Mouse (Mus musculus) limb, embryonic 12.5 days (tissue): ENCODE results near the gene Nde1. TPM values are rescaled to one million over a fixed set of nuclear protein-coding genes. Genes with fewer than 3 reads are reported as not detected.

Source experiments
- ATAC-seq: fragments of 200-750 bp; cut with Nextera tagmentation; 2 replicates; pipeline ENCODE4 v1.8.0; 2017; ENCODE audit warnings: low read depth, moderate TSS enrichment; ENCODE audit not compliant: insufficient number of reproducible peaks, insufficient read depth, low FRiP score, low TSS enrichment
- H3K27ac ChIP-seq: fragments of 300-500 bp; sonication (generic); 2 replicates; pipeline ENCODE4 v1.5.1; 2016; ENCODE audit warnings: mild to moderate bottlenecking, moderate library complexity
- H3K27me3 ChIP-seq: fragments of 300-500 bp; sonication (generic); 2 replicates; pipeline ENCODE4 v1.6.1; 2016; ENCODE audit warnings: mild to moderate bottlenecking, moderate library complexity
- H3K36me3 ChIP-seq: fragments of 300-500 bp; sonication (generic); 2 replicates; pipeline ENCODE4 v1.6.1; 2016; ENCODE audit warnings: mild to moderate bottlenecking, moderate library complexity
- H3K4me1 ChIP-seq: fragments of 300-500 bp; sonication (generic); replicated peaks from 2 replicates; pipeline ENCODE4 v1.6.1; 2016
- H3K4me2 ChIP-seq: fragments of 300-500 bp; sonication (generic); 2 replicates; pipeline ENCODE4 v1.6.1; 2016; ENCODE audit warnings: mild to moderate bottlenecking, moderate library complexity
- H3K4me3 ChIP-seq: fragments of 300-500 bp; sonication (generic); replicated peaks from 2 replicates; pipeline ENCODE4 v1.5.1; 2016; ENCODE audit warnings: mild to moderate bottlenecking
- H3K9ac ChIP-seq: fragments of 300-500 bp; sonication (generic); replicated peaks from 2 replicates; pipeline ENCODE4 v1.6.1; 2016; ENCODE audit warnings: mild to moderate bottlenecking, moderate library complexity
- H3K9me3 ChIP-seq: fragments of 300-500 bp; sonication (generic); 2 replicates; pipeline ENCODE4 v1.6.1; 2016; ENCODE audit warnings: mild to moderate bottlenecking, moderate library complexity
- WGBS: fragments of 180-500 bp; shearing (Covaris S2); methylation state at CpG from one replicate; pipeline ENCODE4 v1.1.7; 2016; 5-methylcytosine and 5-hydroxymethylcytosine counted together
- polyA plus RNA-seq: library from polyadenylated mRNA; unstranded; fragments of >200 nt; fragmentation: Nextera tagmentation; extraction: Ambion mirVana; gene quantifications from 2 replicates; pipeline ENCODE4 v1.2.1, GENCODE M21; 2016

Gene Nde1
- polyA plus RNA-seq, 1 experiment from 2014 or later, result 147 TPM

DNA sequence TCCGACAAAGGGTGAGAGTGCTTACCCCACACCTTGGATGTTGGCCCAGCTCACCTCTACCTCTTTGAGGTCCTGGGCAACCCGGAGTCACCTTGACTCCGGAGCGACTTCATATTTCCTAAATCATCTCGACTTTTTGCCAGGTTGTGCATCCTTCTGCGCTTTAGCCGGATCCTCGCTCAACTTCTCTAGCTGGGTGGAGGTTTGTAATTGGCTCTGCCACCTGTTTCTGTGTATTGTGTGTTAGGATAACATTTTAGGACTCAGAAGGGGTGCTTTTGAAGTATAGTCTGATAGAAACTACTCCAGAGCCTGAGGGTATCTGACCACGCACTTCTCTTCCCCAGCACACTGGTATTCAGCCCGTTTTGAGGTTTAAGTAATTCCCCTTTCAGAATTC is 656 bp downstream of the Nde1 start:
- Histone ChIP-seq H3K36me3 (peaks cover 13% of the 10 kb centered on the region), H3K9me3 (no peaks in the 10 kb centered on the region), H3K4me3 (peak overlapping the region; percentile 81), H3K27ac (peak overlapping the region; percentile 96), H3K4me1 (peaks cover 23% of the 10 kb centered on the region), H3K4me2 (peak overlapping the region; percentile 71), H3K27me3 (no peaks in the 10 kb centered on the region), H3K9ac (peak overlapping the region; percentile 88)
- no peak for ATAC-seq
- WGBS, result 2% methylated on average over 10 of the region's 10 CpGs

DNA sequence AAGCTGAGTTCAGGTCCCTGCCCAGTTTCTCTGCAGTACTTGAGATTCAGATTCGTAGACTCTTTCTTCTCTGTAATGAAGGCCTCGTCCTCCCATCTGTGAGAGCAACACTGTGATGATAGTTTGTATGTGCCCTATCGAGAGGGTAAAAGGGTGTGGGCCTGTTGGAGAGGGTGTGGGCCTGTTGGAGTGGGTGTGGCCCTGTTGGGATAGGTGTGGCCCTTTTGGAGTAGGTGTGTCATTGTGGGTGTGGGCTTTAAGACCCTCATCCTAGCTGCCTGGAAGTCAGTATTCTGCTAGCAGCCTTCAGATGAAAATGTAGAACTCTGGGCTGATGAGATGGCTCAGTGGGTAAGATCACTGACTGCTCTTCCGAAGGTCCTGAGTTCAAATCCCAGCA is 3.4 kb downstream of the Nde1 start:
- ATAC-seq, result no peak
- no peaks in the 10 kb centered on the region for H3K9me3 ChIP-seq
- WGBS, result 95% methylated on average over 4 of the region's 4 CpGs
- H3K9ac ChIP-seq, result no peak overlapping the region
- no peak overlapping the region for H3K4me2 ChIP-seq
- no peak overlapping the region for H3K27ac ChIP-seq
- H3K4me3 ChIP-seq, result no peak overlapping the region
- no peaks in the 10 kb centered on the region for H3K27me3 ChIP-seq
- peaks cover 23% of the 10 kb centered on the region for H3K4me1 ChIP-seq
- H3K36me3 ChIP-seq, result peaks cover 41% of the 10 kb centered on the region

DNA sequence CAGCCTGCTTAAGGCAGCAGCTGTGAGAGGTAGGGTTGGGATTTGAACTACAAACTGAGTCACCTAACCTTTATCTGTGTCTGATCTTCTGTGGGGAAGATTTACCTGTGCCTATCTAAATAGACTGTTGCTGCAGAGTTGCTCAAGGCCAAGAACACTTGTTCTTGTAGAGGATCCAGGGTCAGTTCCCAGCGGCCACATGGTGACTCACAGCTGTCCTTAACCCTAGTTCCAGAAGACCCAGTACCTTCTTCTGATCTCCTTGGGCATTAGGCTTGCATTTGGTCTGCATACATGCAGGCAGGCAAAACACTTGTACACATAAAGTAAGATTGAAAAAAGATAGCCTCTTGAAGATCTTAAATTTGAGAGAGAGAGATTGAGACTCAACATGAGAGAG is 6.6 kb downstream of the Nde1 start:
- peaks cover 71% of the 10 kb centered on the region for H3K36me3 ChIP-seq
- H3K4me1 ChIP-seq, result peaks cover 14% of the 10 kb centered on the region
- WGBS, result 93% methylated on average over 1 of the region's 1 CpGs
- no peaks in the 10 kb centered on the region for H3K27me3 ChIP-seq
- no peak overlapping the region for H3K4me3 ChIP-seq
- no peak overlapping the region for H3K4me2 ChIP-seq
- H3K27ac ChIP-seq, result no peak overlapping the region
- H3K9me3 ChIP-seq, result no peaks in the 10 kb centered on the region
- no peak overlapping the region for H3K9ac ChIP-seq
- no peak for ATAC-seq

DNA sequence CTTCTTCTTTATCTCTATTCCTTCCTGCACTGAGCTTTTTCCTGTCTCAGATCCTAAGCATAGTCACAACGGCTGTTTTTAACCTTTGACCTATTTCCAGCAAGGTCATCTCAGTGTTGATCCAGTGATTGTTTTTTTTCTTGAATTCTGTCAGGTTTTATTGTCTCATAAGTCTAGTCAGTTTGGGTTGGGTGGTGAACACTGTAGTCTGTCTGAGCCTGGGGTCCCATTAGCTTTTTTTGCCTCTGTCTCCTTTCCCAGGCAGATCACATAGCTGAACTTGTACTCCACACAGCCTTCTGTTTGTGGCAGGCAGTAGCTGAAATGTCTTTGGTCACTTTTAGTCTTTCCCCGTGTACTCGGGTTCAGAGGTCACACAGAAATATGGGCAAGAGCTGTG is 15.0 kb downstream of the Nde1 start:
- no peak for ATAC-seq
- Histone ChIP-seq H3K27ac (no peak overlapping the region), H3K4me3 (no peak overlapping the region), H3K9me3 (no peaks in the 10 kb centered on the region), H3K9ac (no peak overlapping the region), H3K4me1 (no peaks in the 10 kb centered on the region), H3K36me3 (peaks cover 100% of the 10 kb centered on the region), H3K4me2 (no peak overlapping the region), H3K27me3 (no peaks in the 10 kb centered on the region)
- 58% methylated on average over 3 of the region's 3 CpGs for WGBS

DNA sequence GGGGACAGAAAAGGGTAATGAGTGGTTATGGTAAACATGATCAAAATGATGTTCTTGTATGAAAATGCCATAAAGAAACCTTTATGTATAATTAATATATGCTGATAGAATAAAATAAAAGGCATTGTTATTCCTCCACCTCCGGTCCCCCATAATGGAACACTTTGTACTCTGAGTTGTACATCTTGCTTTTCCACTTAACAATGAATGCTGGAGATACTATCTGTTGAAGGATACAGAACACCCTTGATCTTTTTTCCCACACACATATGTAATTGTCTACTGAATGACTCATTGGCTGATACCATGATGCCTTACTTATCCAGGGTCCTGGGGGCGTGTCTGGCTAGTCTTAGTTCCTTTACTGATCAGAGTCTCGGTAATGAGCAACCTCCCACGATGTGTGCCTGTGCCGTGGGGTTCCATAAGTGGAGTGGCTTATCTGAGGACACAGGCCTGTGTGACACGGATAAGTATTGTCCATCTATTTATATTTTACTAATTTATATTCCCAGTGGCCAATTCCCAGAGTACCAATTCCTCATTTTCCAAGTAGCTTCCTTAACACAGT is 17.2 kb downstream of the Nde1 start:
- 91% methylated on average over 6 of the region's 6 CpGs for WGBS
- H3K4me1 ChIP-seq, result no peaks in the 10 kb centered on the region
- H3K27me3 ChIP-seq, result no peaks in the 10 kb centered on the region
- no peak overlapping the region for H3K4me3 ChIP-seq
- H3K4me2 ChIP-seq, result no peak overlapping the region
- H3K9me3 ChIP-seq, result no peaks in the 10 kb centered on the region
- H3K27ac ChIP-seq, result no peak overlapping the region
- peaks cover 100% of the 10 kb centered on the region for H3K36me3 ChIP-seq
- H3K9ac ChIP-seq, result no peak overlapping the region
- ATAC-seq, result no peak

DNA sequence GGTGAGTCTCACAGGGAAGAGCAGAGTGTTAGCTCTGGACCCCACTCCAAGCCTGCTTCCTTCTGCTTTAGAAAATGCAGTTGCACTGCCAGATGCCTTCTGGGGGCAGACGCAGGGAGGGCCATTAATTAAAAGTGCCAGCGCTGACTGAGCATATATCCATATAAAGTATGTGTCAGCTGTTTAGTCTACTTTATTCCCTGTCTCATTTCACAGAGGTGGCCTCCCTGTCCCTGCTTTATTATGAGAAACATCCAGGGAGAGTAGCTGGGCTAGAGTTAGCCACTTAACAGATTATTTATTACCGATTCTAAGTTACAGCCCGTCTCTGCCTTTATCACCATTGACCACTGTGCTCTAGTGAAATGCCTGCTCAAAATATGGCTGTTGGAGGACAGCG is 19.3 kb downstream of the Nde1 start:
- no peaks in the 10 kb centered on the region for H3K27me3 ChIP-seq
- H3K9me3 ChIP-seq, result no peaks in the 10 kb centered on the region
- H3K36me3 ChIP-seq, result peaks cover 100% of the 10 kb centered on the region
- no peak overlapping the region for H3K4me3 ChIP-seq
- H3K27ac ChIP-seq, result no peak overlapping the region
- WGBS, result 86% methylated on average over 5 of the region's 5 CpGs
- no peak overlapping the region for H3K4me2 ChIP-seq
- H3K9ac ChIP-seq, result no peak overlapping the region
- ATAC-seq, result no peak
- no peaks in the 10 kb centered on the region for H3K4me1 ChIP-seq

DNA sequence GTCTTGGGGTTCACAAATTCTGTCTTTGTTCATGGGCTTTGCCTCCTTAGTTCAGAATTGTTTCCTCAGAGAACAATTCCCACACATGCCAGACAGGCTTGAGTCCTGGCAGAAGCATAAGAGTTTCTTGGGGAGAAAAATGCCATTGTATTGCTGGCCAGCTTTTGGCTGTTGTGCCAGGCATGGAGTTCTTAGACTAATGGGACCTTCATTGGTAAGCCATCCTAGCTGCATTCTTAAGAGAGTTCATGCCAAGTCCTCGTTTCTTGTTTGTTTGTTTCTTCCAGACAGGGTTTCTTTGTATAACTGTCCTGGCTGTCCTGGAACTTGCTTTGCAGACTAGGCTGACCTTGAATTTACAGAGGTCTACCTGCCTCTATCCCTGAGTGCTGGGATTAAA is 20.8 kb downstream of the Nde1 start:
- no peak for ATAC-seq
- Histone ChIP-seq H3K4me3 (no peak overlapping the region), H3K4me1 (no peaks in the 10 kb centered on the region), H3K9me3 (no peaks in the 10 kb centered on the region), H3K36me3 (peaks cover 100% of the 10 kb centered on the region), H3K4me2 (no peak overlapping the region), H3K27me3 (no peaks in the 10 kb centered on the region), H3K9ac (no peak overlapping the region), H3K27ac (no peak overlapping the region)
- 77% methylated on average over 1 of the region's 1 CpGs for WGBS

DNA sequence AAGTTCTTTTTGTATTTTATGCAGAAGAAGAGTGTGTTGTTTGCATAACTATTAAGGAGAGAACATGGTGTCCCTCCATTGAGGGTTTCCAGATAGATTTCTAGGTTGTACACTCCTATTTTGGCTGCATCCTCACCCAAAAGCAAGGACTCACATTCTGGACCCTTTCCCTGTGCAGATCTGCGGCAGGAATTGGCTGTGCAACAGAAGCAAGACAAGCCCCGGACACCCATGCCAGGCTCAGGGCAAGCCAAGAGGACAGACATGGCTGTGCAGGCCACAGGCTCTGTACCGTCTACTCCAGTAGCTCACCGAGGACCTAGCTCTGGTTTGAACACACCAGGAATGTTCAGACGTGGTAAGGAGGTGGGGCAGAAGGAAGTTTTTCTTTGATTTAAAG is 22.4 kb downstream of the Nde1 start:
- H3K27me3 ChIP-seq, result no peaks in the 10 kb centered on the region
- 95% methylated on average over 5 of the region's 5 CpGs for WGBS
- no peak for ATAC-seq
- no peak overlapping the region for H3K4me3 ChIP-seq
- H3K4me1 ChIP-seq, result no peaks in the 10 kb centered on the region
- no peak overlapping the region for H3K4me2 ChIP-seq
- peaks cover 100% of the 10 kb centered on the region for H3K36me3 ChIP-seq
- no peaks in the 10 kb centered on the region for H3K9me3 ChIP-seq
- H3K27ac ChIP-seq, result no peak overlapping the region
- H3K9ac ChIP-seq, result no peak overlapping the region

DNA sequence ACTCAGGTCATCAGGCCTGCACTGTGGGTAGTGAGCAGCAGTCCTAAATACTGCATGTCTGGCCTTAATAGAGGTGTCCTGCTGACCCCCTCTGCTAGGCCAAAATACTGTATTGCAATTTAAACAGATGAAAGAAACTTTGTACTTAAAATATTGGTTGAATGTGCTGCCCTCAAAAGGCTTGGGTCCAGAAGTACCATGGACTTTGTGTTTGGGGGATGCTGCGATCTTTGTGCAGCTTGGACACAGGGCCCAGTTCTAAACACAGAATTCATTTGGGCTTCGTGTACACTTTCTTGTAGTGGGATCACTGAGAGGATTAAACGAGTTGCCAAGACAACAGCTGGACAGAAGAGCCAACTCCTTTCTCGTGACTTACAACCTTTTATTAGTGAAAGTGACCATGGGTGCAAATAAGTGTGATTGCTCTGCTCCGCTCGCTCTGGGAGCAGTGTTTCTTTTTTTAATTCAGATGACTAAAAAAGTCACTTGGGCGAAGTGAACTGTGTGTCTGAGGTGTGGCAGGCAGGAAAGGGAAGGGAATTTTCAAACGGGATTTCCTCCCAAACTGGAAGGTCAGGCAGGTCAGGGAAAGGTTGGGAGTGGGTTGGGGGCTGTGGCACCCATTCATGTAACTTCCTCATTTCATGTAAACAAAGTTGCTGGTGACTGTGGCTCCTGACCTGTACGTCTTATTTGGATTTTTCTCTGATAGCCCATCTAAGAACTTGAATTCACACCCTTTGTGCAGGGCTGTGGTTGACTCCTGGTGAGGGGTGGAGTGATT is 31.3 kb downstream of the Nde1 start:
- Histone ChIP-seq H3K9me3 (no peaks in the 10 kb centered on the region), H3K27me3 (no peaks in the 10 kb centered on the region), H3K4me1 (no peaks in the 10 kb centered on the region), H3K4me2 (no peak overlapping the region), H3K36me3 (peaks cover 41% of the 10 kb centered on the region), H3K27ac (no peak overlapping the region), H3K9ac (no peak overlapping the region), H3K4me3 (no peak overlapping the region)
- 75% methylated on average over 9 of the region's 9 CpGs for WGBS
- ATAC-seq, result no peak

DNA sequence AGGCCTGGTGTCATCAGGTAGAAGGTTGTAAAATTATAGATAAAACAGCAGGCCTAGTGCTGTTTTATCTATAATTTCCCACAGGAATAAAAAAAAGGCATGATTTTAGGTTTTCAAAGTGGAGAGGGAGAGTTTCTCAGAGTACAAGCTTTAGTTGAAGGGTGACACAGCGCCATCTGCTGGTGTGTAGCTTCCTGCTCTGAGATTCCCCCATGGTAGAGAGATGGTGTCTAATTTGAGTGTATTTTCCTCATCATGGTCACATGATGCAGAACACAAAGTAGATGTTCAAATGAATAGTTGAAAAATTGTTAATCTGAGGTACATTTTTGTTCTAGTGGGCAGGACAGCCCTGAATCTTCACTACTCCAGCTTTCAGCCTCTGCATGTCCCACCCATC is 32.4 kb downstream of the Nde1 start:
- Histone ChIP-seq H3K36me3 (peaks cover 30% of the 10 kb centered on the region), H3K4me1 (no peaks in the 10 kb centered on the region), H3K9me3 (no peaks in the 10 kb centered on the region), H3K4me2 (no peak overlapping the region), H3K9ac (no peak overlapping the region), H3K27ac (no peak overlapping the region), H3K27me3 (no peaks in the 10 kb centered on the region), H3K4me3 (no peak overlapping the region)
- WGBS, result 20% methylated on average over 1 of the region's 1 CpGs
- ATAC-seq, result no peak

DNA sequence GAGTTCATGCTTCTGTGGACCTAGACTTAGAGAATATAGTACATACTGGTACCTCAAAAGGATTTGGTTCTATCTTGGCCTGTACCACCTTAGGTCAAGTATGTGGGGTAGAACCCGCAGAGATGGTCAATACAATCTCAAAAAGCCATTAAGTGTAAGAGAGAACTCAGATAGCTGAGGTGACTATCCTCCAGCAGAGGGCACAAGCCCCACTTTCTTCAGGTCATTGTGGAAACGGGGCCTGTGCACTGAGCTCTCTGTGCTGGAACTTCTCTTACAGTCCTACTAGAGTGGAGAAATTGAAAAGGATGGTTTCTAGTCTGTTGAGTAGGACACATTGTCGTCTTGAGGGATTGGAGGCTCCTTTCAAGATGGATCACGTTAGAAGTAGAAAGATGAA is 35.7 kb downstream of the Nde1 start:
- Histone ChIP-seq H3K36me3 (no peaks in the 10 kb centered on the region), H3K4me3 (no peak overlapping the region), H3K9me3 (no peaks in the 10 kb centered on the region), H3K27ac (no peak overlapping the region), H3K27me3 (no peaks in the 10 kb centered on the region), H3K9ac (no peak overlapping the region), H3K4me1 (no peaks in the 10 kb centered on the region), H3K4me2 (no peak overlapping the region)
- ATAC-seq, result no peak
- 80% methylated on average over 4 of the region's 4 CpGs for WGBS

DNA sequence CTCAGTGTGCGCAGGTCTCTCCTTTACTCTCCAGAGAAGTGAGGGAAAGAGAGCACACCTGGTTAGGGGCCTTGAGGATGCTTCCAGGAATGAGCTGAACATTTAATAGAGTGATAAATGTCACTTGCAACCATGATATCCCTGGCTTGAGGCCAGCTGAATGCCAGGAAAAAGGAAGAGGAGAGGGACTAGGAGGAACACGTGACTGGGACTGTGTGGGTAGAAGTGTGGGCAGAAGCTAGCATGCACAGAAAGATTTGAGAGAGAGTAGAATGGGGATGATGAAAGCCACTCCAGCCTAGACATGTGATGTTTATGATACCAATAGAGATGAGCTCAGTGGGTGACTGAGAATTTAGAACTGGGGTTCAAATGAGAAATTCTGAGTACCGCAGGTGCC is 52.1 kb downstream of the Nde1 start:
- Histone ChIP-seq H3K4me3 (no peak overlapping the region), H3K9ac (no peak overlapping the region), H3K4me2 (no peak overlapping the region), H3K27ac (no peak overlapping the region), H3K27me3 (no peaks in the 10 kb centered on the region), H3K9me3 (no peaks in the 10 kb centered on the region), H3K36me3 (no peaks in the 10 kb centered on the region), H3K4me1 (no peaks in the 10 kb centered on the region)
- WGBS, result 91% methylated on average over 3 of the region's 3 CpGs
- no peak for ATAC-seq
